Mouse (Mus musculus): ENCODE data around the gene Ulk4.

GRCm38 (mm10) chr9:121321118-121321517 is 44.1 kb upstream of the Ulk4 start:
- TF ChIP-seq CTCF (IDR thresholded peaks at IDR 0.05; ENCODE audit: borderline replicate concordance, extremely low read depth, insufficient read depth, insufficient read length) = no peak
- no peak for TF ChIP-seq POLR2A (IDR thresholded peaks at IDR 0.05; ENCODE audit: borderline replicate concordance, extremely low read depth, insufficient read depth, insufficient read length, poor library complexity, severe bottlenecking)
